Comparison of ENCODE assay signal across 29 mouse cellular contexts in the genomic region with DNA sequence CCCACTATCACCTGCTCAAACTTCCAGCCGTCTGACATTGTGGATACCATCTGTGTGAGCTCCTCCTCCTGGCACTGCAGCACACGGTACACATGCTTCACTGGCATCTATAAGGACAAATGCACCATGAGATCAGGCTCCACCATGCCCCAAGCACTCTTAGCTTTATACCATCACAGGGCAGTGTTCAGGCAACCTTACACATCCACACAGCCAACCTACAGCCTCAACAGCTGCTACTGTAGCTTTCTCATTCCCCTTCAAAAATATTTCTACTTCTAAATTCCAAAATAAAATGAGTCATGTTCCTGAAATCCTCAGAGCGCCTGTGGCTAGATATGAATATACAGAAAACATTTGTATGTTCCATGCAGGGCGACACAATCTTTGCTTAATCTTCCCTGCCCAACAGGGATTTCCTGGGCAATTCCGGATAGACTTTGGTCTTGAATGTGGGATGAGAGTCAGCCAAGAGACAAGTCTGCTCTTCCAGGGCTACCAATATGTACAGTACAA. TPM values are rescaled to one million over a fixed set of nuclear protein-coding genes. Genes with fewer than 3 reads are reported as not detected.
DNase-seq lines count a peak whose midpoint lies in the region; ATAC-seq and TF ChIP-seq lines count a peak whose summit lies in the region.
"Had no signal": no experiment of that assay in that cellular context is flagged by ENCODE, and none has a peak within 500 bp of the region (broad histone marks: within the 10 kb centered on the region; RNA-seq: fewer than 3 reads in every experiment).

No protein-coding gene starts in this region.

- TF ChIP-seq CTCF in intestine, postnatal 0 days (IDR thresholded peaks at IDR 0.05; ENCODE audit: low read depth): no peak
- TF ChIP-seq CTCF in forebrain, postnatal 0 days (IDR thresholded peaks at IDR 0.05; ENCODE audit: low read depth): no peak

- peak overlapping the region; percentile 67 for H3K27ac ChIP-seq in intestine, embryonic 16.5 days (ENCODE audit: low read length)
- H3K27ac ChIP-seq in intestine, embryonic 15.5 days: no peak overlapping the region
- H3K27ac ChIP-seq in intestine, postnatal 0 days (ENCODE audit: low read depth, low read length): peak overlapping the region; percentile 81
- H3K27ac ChIP-seq in forebrain, postnatal 0 days (ENCODE audit: low read depth, low read length): no peak overlapping the region
- H3K27ac ChIP-seq: gastrocnemius, adult 2 months; hindbrain, embryonic 12.5 days; hindbrain, embryonic 15.5 days had no signal

- H3K9ac ChIP-seq in intestine, embryonic 16.5 days (ENCODE audit: low read depth, low read length): no peak overlapping the region
- H3K9ac ChIP-seq in intestine, embryonic 15.5 days: no peak overlapping the region
- no peak overlapping the region for H3K9ac ChIP-seq in intestine, postnatal 0 days (ENCODE audit: low read depth, low read length)
- no peak overlapping the region for H3K9ac ChIP-seq in forebrain, postnatal 0 days
- H3K9ac ChIP-seq: hindbrain, embryonic 12.5 days; hindbrain, embryonic 15.5 days had no signal

- H3K4me2 ChIP-seq in intestine, embryonic 16.5 days (ENCODE audit: low read depth, low read length): no peak overlapping the region
- H3K4me2 ChIP-seq in intestine, embryonic 15.5 days (replicated peaks): no peak overlapping the region
- H3K4me2 ChIP-seq in intestine, postnatal 0 days (replicated peaks; ENCODE audit: low read depth): no peak overlapping the region
- H3K4me2 ChIP-seq in forebrain, postnatal 0 days (ENCODE audit: low read depth): no peak overlapping the region
- H3K4me2 ChIP-seq: heart, embryonic 11.5 days; hindbrain, embryonic 12.5 days; hindbrain, embryonic 15.5 days had no signal

- H3K9me3 ChIP-seq in intestine, embryonic 16.5 days (ENCODE audit: control insufficient read depth, low read length): no peaks in the 10 kb centered on the region
- H3K9me3 ChIP-seq in intestine, embryonic 15.5 days: no peaks in the 10 kb centered on the region
- no peaks in the 10 kb centered on the region for H3K9me3 ChIP-seq in intestine, postnatal 0 days (ENCODE audit: control insufficient read depth)
- H3K9me3 ChIP-seq in forebrain, postnatal 0 days (ENCODE audit: low read length): no peaks in the 10 kb centered on the region
- H3K9me3 ChIP-seq: hindbrain, embryonic 12.5 days; hindbrain, embryonic 15.5 days had no signal

- H3K36me3 ChIP-seq in intestine, embryonic 16.5 days (ENCODE audit: control insufficient read depth, insufficient read depth, low read length): peaks cover 40% of the 10 kb centered on the region
- peaks cover 59% of the 10 kb centered on the region for H3K36me3 ChIP-seq in intestine, embryonic 15.5 days
- H3K36me3 ChIP-seq in intestine, postnatal 0 days (ENCODE audit: control insufficient read depth, insufficient read depth): peaks cover 80% of the 10 kb centered on the region
- peaks cover 72% of the 10 kb centered on the region for H3K36me3 ChIP-seq in forebrain, postnatal 0 days (ENCODE audit: insufficient read depth)

- 91% methylated on average over 5 of the region's 5 CpGs for WGBS in intestine, embryonic 16.5 days
- 90% methylated on average over 5 of the region's 5 CpGs for WGBS in intestine, embryonic 15.5 days
- whole genome bisulfite sequencing in intestine, postnatal 0 days: 73% methylated on average over 5 of the region's 5 CpGs
- 91% methylated on average over 5 of the region's 5 CpGs for WGBS in forebrain, postnatal 0 days

- no peak for ATAC-seq in intestine, embryonic 16.5 days
- no peak for ATAC-seq in intestine, embryonic 15.5 days
- no peak for ATAC-seq in intestine, postnatal 0 days
- no peak for ATAC-seq in megakaryocyte, adult 5-6 weeks (ENCODE audit: poor library complexity, severe bottlenecking)
- no peak for ATAC-seq in forebrain, postnatal 0 days
- ATAC-seq: activated CD4-positive, CD25-positive, alpha-beta regulatory T cell, adult 4 months; CD4-positive, CD25-positive, alpha-beta regulatory T cell, adult 4 months; forebrain, embryonic 14.5 days had no signal

- H3K4me3 ChIP-seq in intestine, embryonic 16.5 days (ENCODE audit: low read length): no peak overlapping the region
- no peak overlapping the region for H3K4me3 ChIP-seq in intestine, embryonic 15.5 days (replicated peaks)
- H3K4me3 ChIP-seq in intestine, postnatal 0 days (ENCODE audit: low read depth, low read length): no peak overlapping the region
- H3K4me3 ChIP-seq in forebrain, postnatal 0 days (ENCODE audit: low read depth, low read length): no peak overlapping the region
- H3K4me3 ChIP-seq: gastrocnemius, adult 2 months; hindbrain, embryonic 12.5 days; hindbrain, embryonic 15.5 days had no signal

- H3K27me3 ChIP-seq in intestine, embryonic 16.5 days (replicated peaks; ENCODE audit: control insufficient read depth, insufficient read depth, low read length): no peaks in the 10 kb centered on the region
- no peaks in the 10 kb centered on the region for H3K27me3 ChIP-seq in intestine, embryonic 15.5 days (replicated peaks)
- H3K27me3 ChIP-seq in intestine, postnatal 0 days (replicated peaks; ENCODE audit: control insufficient read depth, insufficient read depth, low read length): no peaks in the 10 kb centered on the region
- H3K27me3 ChIP-seq in forebrain, postnatal 0 days (ENCODE audit: insufficient read depth, low read length): no peaks in the 10 kb centered on the region
- H3K27me3 ChIP-seq: hindbrain, embryonic 12.5 days; hindbrain, embryonic 15.5 days had no signal

- H3K4me1 ChIP-seq in intestine, embryonic 16.5 days (ENCODE audit: control insufficient read depth, insufficient read depth, low read length): no peaks in the 10 kb centered on the region
- no peaks in the 10 kb centered on the region for H3K4me1 ChIP-seq in intestine, embryonic 15.5 days (replicated peaks)
- 0 out of 2 replicates have a peak, but pooled peaks cover 5% of the 10 kb centered on the region for H3K4me1 ChIP-seq in intestine, postnatal 0 days (replicated peaks; ENCODE audit: control insufficient read depth, insufficient read depth, low read length)
- no peaks in the 10 kb centered on the region for H3K4me1 ChIP-seq in forebrain, postnatal 0 days (ENCODE audit: insufficient read depth)
- H3K4me1 ChIP-seq: hindbrain, embryonic 12.5 days had no signal

- DNase-seq in NIH3T3 (ENCODE audit: low read depth): peak; percentile 61
- no peak for DNase-seq in forebrain, postnatal 0 days
- no peak for DNase-seq in right cerebral cortex, postnatal 25 days
- DNase-seq: adrenal gland, adult 8-10 months; adrenal gland, postnatal 25 days; cerebellum, adult 18-20 months; cerebellum, adult 9-10 months; gastrocnemius, adult 2 months; gastrocnemius, postnatal 14 days; heart, adult 11 months had no signal

RNA-seq across cellular contexts. Expression of a gene that starts 15.5 kb away (rescaled TPM):
- 69.7 and 70.0 TPM in 2 replicates for polyA plus RNA-seq in intestine, embryonic 16.5 days (2015; fragmentation: Nextera tagmentation; extraction: Ambion mirVana)
- polyA plus RNA-seq in intestine, embryonic 15.5 days (2015; fragmentation: Nextera tagmentation; extraction: Ambion mirVana): 64.5 and 66.6 TPM in 2 replicates
- polyA plus RNA-seq in intestine, postnatal 0 days (2015; fragmentation: Nextera tagmentation; extraction: Ambion mirVana): 58.5 and 61.3 TPM in 2 replicates
- total RNA-seq in megakaryocyte, adult 5-6 weeks (2015): 12.0 and 16.7 TPM in 2 replicates
- 17.3 and 17.7 TPM in 2 replicates for total RNA-seq in megakaryocyte, adult 5-6 weeks (2017)
- total RNA-seq in forebrain, postnatal 0 days (2014; rRNA removed): 83.4 and 97.6 TPM in 2 replicates
- polyA plus RNA-seq in forebrain, postnatal 0 days (2015; fragmentation: Nextera tagmentation; extraction: Ambion mirVana): 82.2 and 87.2 TPM in 2 replicates

RNA-seq across cellular contexts. Expression of a gene that starts 19.8 kb away (rescaled TPM):
- polyA plus RNA-seq in intestine, embryonic 16.5 days (2015; fragmentation: Nextera tagmentation; extraction: Ambion mirVana): 0.11 and 0.17 TPM in 2 replicates
- 0.11 and 0.18 TPM in 2 replicates for polyA plus RNA-seq in intestine, embryonic 15.5 days (2015; fragmentation: Nextera tagmentation; extraction: Ambion mirVana)
- polyA plus RNA-seq in intestine, postnatal 0 days (2015; fragmentation: Nextera tagmentation; extraction: Ambion mirVana): 0.12 and 0.18 TPM in 2 replicates
- total RNA-seq in megakaryocyte, adult 5-6 weeks (2015): not detected in 2 replicates
- not detected in 2 replicates for total RNA-seq in megakaryocyte, adult 5-6 weeks (2017)
- not detected in 2 replicates for total RNA-seq in forebrain, postnatal 0 days (2014; rRNA removed)
- polyA plus RNA-seq in forebrain, postnatal 0 days (2015; fragmentation: Nextera tagmentation; extraction: Ambion mirVana): not detected in 2 replicates
- total RNA-seq: gastrocnemius, adult 2 months; gastrocnemius, postnatal 14 days; gastrocnemius, postnatal 4 days; heart, adult 8-10 months; heart, postnatal 25 days; hematopoietic stem cell, adult 5-6 weeks; MEL had no signal
- polyA plus RNA-seq: activated CD4-positive, CD25-positive, alpha-beta regulatory T cell, adult 4 months; CD4-positive, CD25-positive, alpha-beta regulatory T cell, adult 4 months; embryonic facial prominence, embryonic 11.5 days; forebrain, embryonic 14.5 days; heart, embryonic 14.5 days; heart, postnatal 0 days had no signal

RNA-seq across cellular contexts. Expression of a gene that starts 59.9 kb away (rescaled TPM):
- 0.13 and 0.26 TPM in 2 replicates for polyA plus RNA-seq in intestine, embryonic 16.5 days (2015; fragmentation: Nextera tagmentation; extraction: Ambion mirVana)
- not detected in 2 replicates for polyA plus RNA-seq in intestine, embryonic 15.5 days (2015; fragmentation: Nextera tagmentation; extraction: Ambion mirVana)
- 0.09 TPM in 1 of 2 replicates, not detected in the other for polyA plus RNA-seq in intestine, postnatal 0 days (2015; fragmentation: Nextera tagmentation; extraction: Ambion mirVana)
- total RNA-seq in megakaryocyte, adult 5-6 weeks (2015): not detected in 2 replicates
- not detected in 2 replicates for total RNA-seq in megakaryocyte, adult 5-6 weeks (2017)
- total RNA-seq in forebrain, postnatal 0 days (2014; rRNA removed): not detected in 2 replicates
- 0.10 TPM in 1 of 2 replicates, not detected in the other for polyA plus RNA-seq in forebrain, postnatal 0 days (2015; fragmentation: Nextera tagmentation; extraction: Ambion mirVana)
- total RNA-seq: adrenal gland, adult 8-10 months; adrenal gland, postnatal 25 days; gastrocnemius, adult 2 months; gastrocnemius, postnatal 14 days; gastrocnemius, postnatal 4 days; heart, adult 8-10 months; heart, postnatal 25 days; hematopoietic stem cell, adult 5-6 weeks; MEL had no signal
- polyA plus RNA-seq: activated CD4-positive, CD25-positive, alpha-beta regulatory T cell, adult 4 months; CD4-positive, CD25-positive, alpha-beta regulatory T cell, adult 4 months; forebrain, embryonic 11.5 days; forebrain, embryonic 14.5 days; heart, embryonic 11.5 days; heart, embryonic 14.5 days; heart, postnatal 0 days; hindbrain, embryonic 15.5 days had no signal

Comparison
In these comparisons a context has a peak if more than half of its experiments do, and no peak if none do; other contexts are left out.
1. H3K27ac ChIP-seq: peak in intestine, embryonic 16.5 days (single experiment) and intestine, postnatal 0 days (single experiment); none in intestine, embryonic 15.5 days (single experiment) and forebrain, postnatal 0 days (single experiment).